Mouse (Mus musculus) thymus, postnatal 10 days (tissue): ENCODE results near the gene Zfp961.
"Not testable (repeated sequence)": the region's sequence is repeated elsewhere in the genome, so short reads cannot be mapped to it uniquely, and the experiment has no call there.

Experiments
- DNase-seq, 2 experiments: peaks; one replicate each; pipeline ENCODE4 v3.0.0; 2021; ENCODE audit warnings: low spot score in 2 of 2

Gene Zfp961

GRCm38 (mm10) chr8:71950482-71951221 lies at the start of gene Zfp961:
TSS of gene Zfp961 (plus strand) at chr8:71951038.
- peak; percentile 98 to 99 for DNase-seq

GRCm38 (mm10) chr8:71903084-71903483 lies 47.8 kb upstream of the Zfp961 start:
- not testable (repeated sequence) for DNase-seq

GRCm38 (mm10) chr8:71906809-71907208 lies 44.0 kb upstream of the Zfp961 start:
- no peak for DNase-seq

GRCm38 (mm10) chr8:71907798-71908257 lies 43.0 kb upstream of the Zfp961 start:
- DNase-seq, result no peak

- peak; percentile 78 to 83 for DNase-seq
Observed at GRCm38 (mm10) chr8:71908309-71909261, 42.3 kb upstream of the Zfp961 start, which contains the start of the genes Zfp882 and Zfp617. TSS of gene Zfp882 (plus strand) at chr8:71908608. TSS of gene Zfp617 (plus strand) at chr8:71908635.

GRCm38 (mm10) chr8:71912286-71912685 lies 38.6 kb upstream of the Zfp961 start:
- DNase-seq, result no peak

GRCm38 (mm10) chr8:71922567-71923401 lies 28.1 kb upstream of the Zfp961 start:
- DNase-seq, result peak; percentile 89 to 92

- DNase-seq, result no peak
Observed at GRCm38 (mm10) chr8:71925791-71926190, 25.0 kb upstream of the Zfp961 start.

GRCm38 (mm10) chr8:71926551-71926950 lies 24.3 kb upstream of the Zfp961 start:
- DNase-seq, result no peak

- no peak for DNase-seq
Observed at GRCm38 (mm10) chr8:71927779-71928178, 23.1 kb upstream of the Zfp961 start.

GRCm38 (mm10) chr8:71938037-71938436 lies 12.8 kb upstream of the Zfp961 start:
- not testable (repeated sequence) for DNase-seq

GRCm38 (mm10) chr8:71940293-71941208 lies 10.3 kb upstream of the Zfp961 start:
- no peak for DNase-seq

GRCm38 (mm10) chr8:71941776-71942175 lies 9.1 kb upstream of the Zfp961 start:
- DNase-seq, result no peak

GRCm38 (mm10) chr8:71948624-71949023 lies 2.2 kb upstream of the Zfp961 start:
- no peak for DNase-seq

- DNase-seq, result peak in 1 of 2 experiments; percentile 13
Observed at GRCm38 (mm10) chr8:71951436-71952161, 761 bp downstream of the Zfp961 start.

- DNase-seq, result no peak
Observed at GRCm38 (mm10) chr8:71952489-71952888, 1.7 kb downstream of the Zfp961 start.

GRCm38 (mm10) chr8:71952961-71953700 lies 2.3 kb downstream of the Zfp961 start:
- not testable (repeated sequence) for DNase-seq

GRCm38 (mm10) chr8:71954666-71955065 lies 3.8 kb downstream of the Zfp961 start:
- DNase-seq, result no peak

- DNase-seq, result no peak
Observed at GRCm38 (mm10) chr8:71960483-71960882, 9.6 kb downstream of the Zfp961 start.
